Mouse (Mus musculus) stomach, postnatal 0 days (tissue): ENCODE measurements around the gene Gm45062.

Source experiments
- CTCF ChIP-seq: IDR thresholded peaks from 2 replicates; pipeline ENCODE4 v1.5.1; 2016; ENCODE audit warnings: antibody characterized with exemption, low read depth, mild to moderate bottlenecking, moderate library complexity
- EP300 ChIP-seq: optimal IDR thresholded peaks from 2 replicates; pipeline ENCODE3; 2016; ENCODE audit warnings: antibody characterized with exemption

GRCm38 (mm10) chr6:8316201-8316600 lies 57.0 kb downstream of the Gm45062 start:
- TF ChIP-seq CTCF (no peak), EP300 (no peak)
